Mouse (Mus musculus) adrenal gland, adult 10 weeks (tissue): Measurements from ENCODE around the gene Hnrnph3. TPM values are rescaled to one million over a fixed set of nuclear protein-coding genes. Genes with fewer than 3 reads are reported as not detected.

Experiments
- polyA plus RNA-seq: library from polyadenylated mRNA; stranded (reverse); fragments of 350-450 nt; fragmentation: Illumina TruSeq; extraction: RNeasy Lipid Tissue Mini Kit (QIAGEN cat#74804); gene quantifications from one replicate; pipeline ENCODE4 v1.2.3, GENCODE M21; 2014; ENCODE audit warnings: low read depth, low replicate concordance

The Hnrnph3 gene
- polyA plus RNA-seq = 90.3 TPM

GRCm38 (mm10) chr10:63023749-63024579 is at the start of gene Hnrnph3, which contains the start of gene Pbld2:
Hnrnph3 (minus strand) TSS chr10:63024217.
Pbld2 (plus strand) TSS chr10:63024315.

DNA sequence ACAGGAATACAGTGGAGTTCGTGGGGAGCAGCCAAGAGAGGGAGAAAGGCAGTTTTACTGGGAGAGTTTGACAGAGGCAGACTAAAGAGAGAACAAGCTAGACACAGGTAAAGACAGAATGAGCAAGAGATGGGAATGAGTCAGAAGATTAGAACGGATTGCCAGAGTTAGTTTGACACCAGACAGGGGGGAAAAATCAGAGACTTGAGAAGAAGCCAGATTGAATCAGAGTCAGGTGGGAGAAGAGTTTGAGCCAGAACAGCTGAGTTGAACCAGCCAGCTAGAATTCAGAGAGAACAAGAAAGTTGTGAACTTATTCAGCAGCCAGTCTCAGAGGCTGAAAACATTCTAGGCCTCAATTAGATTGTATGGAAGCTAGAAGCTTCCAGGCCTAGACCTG is 35.8 kb upstream of the Hnrnph3 start, which contains the start of gene Pbld1:
TSS of gene Pbld1 (plus strand) at position 301 of the 400 bp plus-strand sequence.

DNA sequence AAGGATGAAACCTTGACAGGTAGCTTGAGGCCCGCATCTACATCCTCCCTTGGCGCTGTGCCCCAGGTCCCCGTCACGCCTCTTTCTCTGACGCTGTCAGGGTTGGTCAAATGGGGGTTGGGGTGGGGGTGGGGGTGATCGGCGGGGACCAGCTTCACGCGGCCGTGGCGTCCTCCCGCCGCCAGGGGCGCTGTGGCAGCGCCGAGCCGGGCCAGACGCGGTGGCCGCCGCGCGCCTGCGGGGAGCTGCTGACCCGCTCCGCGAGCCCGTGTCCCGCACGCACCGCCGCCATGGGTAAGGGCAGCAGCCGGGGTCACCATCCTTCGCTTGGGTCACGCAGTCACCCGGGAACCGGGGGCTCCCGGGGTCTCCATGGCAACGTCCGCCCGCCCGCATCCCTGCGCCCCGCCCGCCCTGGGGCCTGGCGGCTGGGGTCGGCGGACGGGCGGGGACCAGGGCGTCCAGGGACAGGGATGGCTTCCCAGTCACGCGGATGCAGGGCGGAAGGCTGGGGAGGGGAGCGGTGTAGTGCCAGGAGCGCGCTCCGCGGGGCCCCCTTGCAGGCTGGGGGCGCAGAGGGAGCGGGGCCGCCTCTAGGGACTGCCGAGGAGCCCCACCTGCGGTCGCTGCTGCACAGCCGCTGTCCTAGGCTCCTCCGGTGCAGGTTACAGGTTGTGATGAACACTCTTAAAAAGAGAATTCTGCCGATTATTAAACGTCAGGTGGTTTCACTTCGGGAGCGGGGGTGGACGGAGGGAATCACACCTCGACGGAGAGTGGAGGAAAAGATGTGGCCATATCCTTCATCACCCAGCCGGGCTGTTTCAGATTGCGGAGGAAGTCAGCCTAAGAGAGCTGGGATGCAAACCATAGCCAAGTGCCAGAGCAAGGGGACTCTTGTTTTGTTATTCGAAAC is 43.7 kb downstream of the Hnrnph3 start, which contains the start of gene Rufy2:
TSS of gene Rufy2 (plus strand) at position 185 of the 916 bp plus-strand sequence.

Other genes with a start within 250 kb of the Hnrnph3 start
- 171 TPM for gene Ccar1, start 231.9 kb downstream of the Hnrnph3 start, polyA plus RNA-seq
- gene Tet1, start 115.2 kb downstream of the Hnrnph3 start, polyA plus RNA-seq = 2.5 TPM
- gene Slc25a16, start 103.6 kb downstream of the Hnrnph3 start, polyA plus RNA-seq = 93.8 TPM
- gene Dna2, start 77.2 kb downstream of the Hnrnph3 start, polyA plus RNA-seq = 1.9 TPM
- gene Rufy2, start 44.0 kb downstream of the Hnrnph3 start, polyA plus RNA-seq = 23.9 TPM
- gene Pbld2, start 98 bp upstream of the Hnrnph3 start, polyA plus RNA-seq = 2.0 TPM
- gene Pbld1, start 35.9 kb upstream of the Hnrnph3 start, polyA plus RNA-seq = 0.47 TPM
- not detected for gene Atoh7, start 75.4 kb upstream of the Hnrnph3 start, polyA plus RNA-seq
- gene Mypn, start 179.7 kb upstream of the Hnrnph3 start, polyA plus RNA-seq = 0.17 TPM
- 549 TPM for gene Herc4, start 219.6 kb upstream of the Hnrnph3 start, polyA plus RNA-seq